Mouse (Mus musculus) megakaryocyte-erythroid progenitor cell, adult 5 weeks (primary cell): ENCODE data around the gene Olfm2. TPM values are rescaled to one million over a fixed set of nuclear protein-coding genes. Genes with fewer than 3 reads are reported as not detected.

ENCODE experiments used
- polyA plus RNA-seq: library from polyadenylated mRNA; stranded (reverse); fragments of >175 nt; gene quantifications from 2 replicates; pipeline ENCODE4 v1.2.3, GENCODE M21; 2012

Gene Olfm2
- polyA plus RNA-seq = 0.13 TPM in 2 replicates

DNA sequence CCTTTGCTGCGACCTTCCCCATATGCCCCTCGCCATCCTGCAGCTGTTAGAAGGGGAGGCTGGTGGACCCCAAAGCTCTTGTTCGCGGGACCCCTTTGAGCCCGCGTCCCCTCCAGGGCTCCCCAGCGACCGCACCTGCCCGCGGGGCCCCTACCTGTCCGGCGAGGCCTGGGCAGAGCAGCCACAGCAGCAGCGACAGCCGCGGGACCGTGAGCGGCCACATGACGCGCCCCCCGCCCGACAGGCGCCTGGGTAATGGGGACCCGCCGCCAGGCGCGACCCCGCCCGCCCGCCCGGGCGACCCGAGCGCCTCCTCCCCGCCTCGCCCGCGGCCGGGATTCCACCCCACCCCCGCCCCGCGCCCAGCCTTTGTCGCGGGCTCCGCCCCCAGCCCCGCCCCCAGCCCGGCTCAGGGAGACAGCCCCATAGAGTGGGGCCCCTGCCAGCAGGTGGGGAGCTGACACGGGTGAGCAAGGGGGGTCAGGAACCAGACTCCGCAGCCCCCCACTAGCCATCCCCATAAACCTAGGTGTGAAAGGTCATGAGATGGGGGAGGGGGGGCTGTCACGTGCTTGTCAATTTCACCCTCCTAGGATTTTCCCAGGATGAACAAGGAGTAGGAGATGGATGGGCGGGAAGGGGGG, at the start of gene Olfm2:
Gene Olfm2, minus strand, starts transcription at position 333 of the 644 bp plus-strand sequence.

DNA sequence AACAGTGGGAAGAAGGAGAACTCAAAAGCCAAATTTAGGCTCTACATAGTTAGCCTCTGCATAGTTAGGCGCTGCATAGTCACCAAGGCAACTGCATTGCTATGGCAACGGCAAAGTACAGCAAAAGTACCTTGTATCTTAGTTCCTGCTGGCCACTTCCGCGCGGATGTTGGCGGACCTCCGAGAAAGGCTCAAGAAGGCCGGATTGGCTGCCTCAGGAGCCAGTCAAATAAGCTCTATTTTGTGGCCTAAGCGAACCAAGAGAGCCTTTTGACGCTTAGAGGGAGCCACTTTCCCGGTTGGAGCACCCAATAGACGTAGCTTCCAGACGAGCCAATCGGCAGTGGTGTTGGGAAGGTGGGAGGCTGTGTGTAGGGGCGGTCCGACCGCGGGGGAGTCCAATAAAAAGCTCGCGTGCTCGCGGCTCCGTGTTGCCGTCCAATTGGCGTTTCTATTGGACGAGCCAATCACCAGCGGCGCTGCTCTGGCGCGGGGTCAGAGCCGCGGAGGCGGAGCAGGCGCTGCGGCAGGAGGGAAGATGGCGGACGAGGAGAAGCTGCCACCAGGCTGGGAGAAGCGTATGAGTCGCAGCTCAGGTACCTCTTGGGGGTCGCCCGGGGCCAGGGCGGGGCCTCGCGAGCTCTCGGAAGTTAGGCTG, 94.4 kb downstream of the Olfm2 start, which contains the start of gene Pin1:
Gene Pin1, plus strand, starts transcription at position 494 of the 658 bp plus-strand sequence.

DNA sequence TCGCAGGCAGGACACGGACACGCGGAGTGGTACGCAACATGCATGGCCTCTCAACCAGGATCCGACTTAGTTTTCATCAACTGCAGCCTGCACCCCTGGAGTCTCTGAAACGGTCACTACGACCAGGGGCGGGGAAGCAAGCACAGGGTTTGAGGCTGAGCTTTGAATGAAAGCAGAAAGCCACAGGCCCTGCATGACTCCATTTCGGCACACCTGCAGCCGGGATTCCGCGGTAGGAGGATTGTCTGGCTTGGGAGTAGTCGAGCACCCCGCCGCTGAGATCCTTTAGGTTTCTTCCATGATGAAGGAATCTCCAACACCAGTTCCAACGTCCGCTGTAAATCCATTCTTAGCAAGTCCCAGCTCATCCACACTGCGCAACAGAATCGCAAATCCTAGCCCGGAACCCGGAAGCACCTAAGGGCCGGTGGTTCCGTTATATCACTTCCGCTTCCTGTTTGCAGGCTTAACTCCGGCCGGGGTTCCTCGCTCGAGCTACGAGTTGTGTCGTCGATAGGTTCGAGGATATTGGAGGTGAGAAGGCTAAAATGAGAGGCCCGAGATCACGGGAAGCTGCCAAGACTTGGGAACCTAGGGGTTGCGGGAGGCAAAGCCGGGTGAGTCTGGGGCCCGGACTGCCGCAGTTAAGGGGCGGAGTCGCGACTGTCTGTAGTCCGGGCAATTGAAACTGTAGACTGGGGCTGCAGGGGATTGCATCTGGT, 101.6 kb downstream of the Olfm2 start, which contains the start of gene Fbxl12:
Gene Fbxl12, minus strand, starts transcription at position 408 of the 722 bp plus-strand sequence.

DNA sequence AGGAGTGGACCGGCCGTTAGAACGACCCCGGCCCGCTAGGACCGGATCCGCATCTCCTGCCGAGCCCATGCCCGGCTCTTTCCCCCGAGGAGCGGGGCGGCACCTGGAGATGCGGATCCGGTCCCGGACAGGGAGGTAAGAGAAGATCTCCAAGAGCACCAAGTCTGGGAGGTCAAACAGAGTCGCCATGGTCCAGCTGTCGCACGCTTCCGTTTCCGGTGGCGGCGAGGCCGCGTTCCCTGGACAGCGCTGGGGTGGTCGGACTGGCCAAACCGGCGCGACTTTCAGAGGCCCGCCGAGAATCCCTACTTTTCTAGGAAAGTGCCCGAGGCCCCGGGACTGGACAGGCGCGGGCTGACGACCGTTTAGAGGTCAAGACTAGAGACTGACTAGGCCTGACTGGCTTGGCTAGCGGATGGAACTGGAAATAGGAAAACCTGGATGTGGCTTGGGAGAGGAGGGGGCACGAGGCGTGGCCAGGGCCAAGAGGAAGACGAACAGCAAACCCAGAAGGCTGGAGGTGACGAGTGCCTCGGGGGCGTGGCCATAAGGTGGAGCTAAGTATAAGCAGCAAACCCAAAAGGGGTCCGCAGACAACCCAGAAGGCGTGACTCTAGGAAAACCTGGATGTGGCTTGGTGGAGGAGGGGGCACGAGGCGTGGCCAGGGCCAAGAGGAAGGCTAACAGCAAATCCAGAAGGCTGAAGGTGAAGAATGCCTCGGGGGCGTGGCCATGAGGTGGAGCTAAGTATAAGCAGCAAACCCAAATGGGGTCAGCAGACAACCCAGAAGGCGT, 103.9 kb downstream of the Olfm2 start, which contains the start of gene Ubl5:
Gene Ubl5, plus strand, starts transcription at position 778 of the 795 bp plus-strand sequence.

Other genes with a start within 250 kb of the Olfm2 start
- gene Zfp266, start 224.9 kb downstream of the Olfm2 start, polyA plus RNA-seq = 0.46 and 1.1 TPM in 2 replicates
- 4.1 and 4.6 TPM in 2 replicates for gene Zfp846, start 165.1 kb downstream of the Olfm2 start, polyA plus RNA-seq
- 16.2 and 18.3 TPM in 2 replicates for gene Ubl5, start 103.5 kb downstream of the Olfm2 start, polyA plus RNA-seq
- 25.0 and 30.8 TPM in 2 replicates for gene Fbxl12, start 101.6 kb downstream of the Olfm2 start, polyA plus RNA-seq
- gene Pin1, start 94.3 kb downstream of the Olfm2 start, polyA plus RNA-seq = 23.0 and 26.3 TPM in 2 replicates
- gene Col5a3, start 68.7 kb upstream of the Olfm2 start, polyA plus RNA-seq = 0.70 and 2.1 TPM in 2 replicates
- gene Rdh8, start 72.2 kb upstream of the Olfm2 start, polyA plus RNA-seq = not detected in 2 replicates
- gene A230050P20Rik, start 122.3 kb upstream of the Olfm2 start, polyA plus RNA-seq = 124 and 174 TPM in 2 replicates
- 2.7 and 4.1 TPM in 2 replicates for gene Angptl6, start 133.4 kb upstream of the Olfm2 start, polyA plus RNA-seq
- 281 and 400 TPM in 2 replicates for gene Ppan, start 141.8 kb upstream of the Olfm2 start, polyA plus RNA-seq
- gene Eif3g, start 152.3 kb upstream of the Olfm2 start, polyA plus RNA-seq = 554 and 634 TPM in 2 replicates
- gene Dnmt1, start 213.5 kb upstream of the Olfm2 start, polyA plus RNA-seq = 124 and 137 TPM in 2 replicates
- 4.0 and 5.2 TPM in 2 replicates for gene S1pr2, start 230.4 kb upstream of the Olfm2 start, polyA plus RNA-seq